Mouse (Mus musculus): ENCODE measurements around the gene Bud13.

The Bud13 gene

DNA sequence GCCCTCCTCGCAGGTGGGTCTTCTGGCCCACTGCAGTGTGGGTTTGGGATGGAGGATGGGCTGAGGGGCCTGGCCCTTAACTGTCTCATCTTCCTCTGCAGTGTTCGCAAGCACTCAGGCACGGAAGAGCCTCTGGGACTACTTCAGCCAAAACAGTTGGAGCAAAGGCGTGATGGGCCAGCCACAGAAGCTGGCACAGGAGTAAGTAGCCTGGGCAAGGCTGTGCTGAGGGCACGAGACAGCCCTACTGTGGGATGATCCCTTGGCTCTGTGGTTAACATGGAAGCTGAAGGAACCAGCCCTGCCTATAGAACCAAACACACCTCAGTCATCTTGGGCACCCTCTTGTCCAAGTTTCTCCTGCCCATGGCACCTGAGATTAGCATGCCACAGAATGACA lies 13.7 kb upstream of the Bud13 start:
- POLR2A ChIA-PET, result interaction anchor here in 3 of 4 experiments (0.9 to 2.2 kb wide), 12 partner anchors 9 to 48 kb away, joined by 3 to 10 read pairs (median 4); partner anchors contain the start of gene Bud13 (in 3 of the 3)

DNA sequence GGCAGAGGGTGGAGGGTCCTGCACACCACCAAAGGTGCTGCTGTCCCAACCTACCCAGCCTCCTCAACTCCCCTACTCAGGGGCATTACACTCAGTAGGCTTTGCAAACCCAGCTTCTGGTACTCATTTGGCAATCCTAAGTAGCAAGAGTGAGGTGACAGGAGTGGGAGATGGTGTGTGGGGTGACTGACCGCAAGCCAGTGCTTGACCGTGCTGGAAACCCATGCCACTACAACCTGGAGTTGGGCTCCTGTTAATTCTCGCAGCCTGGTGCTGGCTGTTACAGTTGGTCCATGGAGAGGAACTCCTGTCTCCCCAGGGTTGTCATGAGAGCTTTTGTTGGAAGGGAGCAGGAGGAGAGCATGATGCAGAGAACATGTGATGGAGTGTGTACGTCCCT lies 12.0 kb upstream of the Bud13 start:
- POLR2A ChIA-PET, result interaction anchor here (0.5 to 2.2 kb wide), 15 partner anchors 11 to 317 kb away, joined by 3 to 10 read pairs (median 4); partner anchors contain the start of gene Bud13 (in 2 of the 4)
- CTCF ChIA-PET, result interaction anchor here (0.6 to 1.6 kb wide), 12 partner anchors 10 to 268 kb away, joined by 3 to 11 read pairs (median 4); partner anchors contain the start of gene Bud13 (in 2 of the 4)

More for the DNA sequence above, 13.7 kb upstream of the Bud13 start:
- CTCF ChIA-PET, result interaction anchor here in 3 of 4 experiments (0.9 to 2.1 kb wide), 6 partner anchors 14 to 83 kb away, joined by 3 to 10 read pairs (median 6); partner anchors contain the start of gene Bud13 (in 2 of the 3)

DNA sequence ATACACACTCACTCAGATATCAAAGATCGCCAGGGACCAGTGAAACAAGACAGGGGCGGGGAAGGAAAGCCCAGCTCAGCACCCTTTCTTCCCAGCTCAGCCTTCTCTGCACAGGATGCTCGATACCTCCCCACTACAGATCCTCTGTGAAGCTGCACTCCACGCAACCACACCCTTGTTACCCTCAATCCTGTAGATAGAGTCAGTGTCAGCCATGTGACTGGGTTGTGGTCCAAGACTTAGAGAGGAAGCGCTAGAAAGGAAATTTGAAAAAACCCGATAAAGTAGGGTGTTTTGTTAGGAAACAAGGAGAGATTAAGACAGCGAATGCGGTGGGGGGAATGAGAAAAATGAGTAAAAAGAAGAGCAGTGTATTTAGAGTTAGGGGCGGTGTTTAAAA lies 10.7 kb upstream of the Bud13 start:
- POLR2A ChIA-PET, result interaction anchor here (0.9 to 3.6 kb wide), 7 partner anchors 11 to 317 kb away, joined by 3 to 36 read pairs (median 5); partner anchors contain the start of genes Bud13 (in 3 of the 4) and Sidt2 (in 1 of the 4)
- CTCF ChIA-PET, result interaction anchor here (0.5 to 2.7 kb wide), 14 partner anchors 10 to 365 kb away, joined by 3 to 41 read pairs (median 3); partner anchors contain the start of genes Bud13 (in 2 of the 4), Apoa1 (in 1 of the 4), Pcsk7 (in 1 of the 4) and Rnf214 (in 1 of the 4)

DNA sequence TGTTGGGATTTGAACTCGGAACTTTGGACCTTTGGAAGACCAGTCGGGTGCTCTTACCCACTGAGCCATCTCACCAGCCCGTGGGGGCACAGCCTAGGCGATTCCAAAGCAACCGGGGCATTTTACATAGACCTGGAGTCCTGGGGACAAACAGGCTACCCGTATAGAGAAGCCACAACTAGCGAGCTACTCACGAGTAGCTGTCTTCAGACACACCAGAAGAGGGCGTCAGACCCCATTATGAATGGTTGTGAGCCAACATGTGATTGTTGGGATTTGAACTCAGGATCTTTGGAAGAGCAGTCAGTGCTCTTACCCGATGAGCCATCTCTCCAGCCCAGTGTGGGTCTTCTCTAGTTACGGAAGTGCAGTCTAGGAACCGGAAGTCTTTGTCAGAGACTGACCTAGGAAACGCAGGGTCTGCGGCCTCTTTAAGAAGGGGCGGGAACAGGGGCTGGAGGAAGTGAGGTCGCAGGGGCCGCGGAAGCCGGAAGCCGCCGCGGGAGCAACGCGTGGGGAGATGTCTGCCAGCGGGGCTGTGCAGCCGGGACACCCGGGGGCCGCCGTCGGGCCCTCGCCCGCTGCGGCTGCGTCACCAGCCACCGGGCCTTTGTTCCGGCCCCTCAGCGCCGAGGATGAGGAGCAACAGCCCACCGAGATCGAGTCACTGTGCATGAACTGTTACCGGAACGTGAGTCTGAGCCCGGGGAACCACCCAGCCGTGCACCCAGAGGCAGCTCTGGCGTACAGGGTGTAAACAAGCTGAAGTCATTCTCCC lies 9.9 kb upstream of the Bud13 start, which contains the start of gene Zpr1:
Gene Zpr1, plus strand, starts transcription at position 388 of the 778 bp plus-strand sequence.
- POLR2A ChIA-PET, result interaction anchor here (0.9 to 3.6 kb wide), 10 partner anchors 10 to 317 kb away, joined by 3 to 36 read pairs (median 4); partner anchors contain the start of genes Bud13 (in 4 of the 4) and Sidt2 (in 1 of the 4)
- CTCF ChIA-PET, result interaction anchor here (0.5 to 2.7 kb wide), 17 partner anchors 10 to 852 kb away, joined by 3 to 41 read pairs (median 3); partner anchors contain the start of genes Bud13 (in 3 of the 4), Apoa1 (in 1 of the 4), Pcsk7 (in 1 of the 4) and Rnf214 (in 1 of the 4)

DNA sequence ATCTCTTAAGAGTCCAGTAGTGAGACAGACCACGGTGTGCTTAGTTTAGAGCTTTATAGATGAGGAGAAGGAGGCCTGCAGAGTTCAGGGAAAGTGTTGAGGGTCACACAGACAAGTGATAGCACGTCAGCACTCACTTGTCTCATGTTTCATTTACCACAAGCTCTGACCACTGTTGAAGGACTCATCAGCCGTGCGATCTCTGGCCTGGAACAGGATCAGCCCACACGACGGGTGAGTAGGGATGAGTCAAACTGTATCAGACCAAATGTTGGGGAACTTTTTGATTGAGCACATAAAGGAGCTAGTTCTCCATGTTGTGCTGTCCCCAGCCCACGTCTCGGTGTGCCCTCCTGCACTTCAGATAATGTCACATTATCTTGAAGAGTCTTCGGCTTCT lies 8.3 kb upstream of the Bud13 start:
- POLR2A ChIA-PET, result interaction anchor here in 3 of 4 experiments (0.6 to 3.6 kb wide), 3 partner anchors 8 to 85 kb away, joined by 10 to 36 read pairs (median 33); partner anchors contain the start of gene Bud13 (in 2 of the 3)
- CTCF ChIA-PET, result interaction anchor here in 2 of 4 experiments (0.8 to 1.7 kb wide), 2 partner anchors 8 to 9 kb away, joined by 4 read pairs; partner anchors contain the start of gene Bud13 (in 2 of the 2)

DNA sequence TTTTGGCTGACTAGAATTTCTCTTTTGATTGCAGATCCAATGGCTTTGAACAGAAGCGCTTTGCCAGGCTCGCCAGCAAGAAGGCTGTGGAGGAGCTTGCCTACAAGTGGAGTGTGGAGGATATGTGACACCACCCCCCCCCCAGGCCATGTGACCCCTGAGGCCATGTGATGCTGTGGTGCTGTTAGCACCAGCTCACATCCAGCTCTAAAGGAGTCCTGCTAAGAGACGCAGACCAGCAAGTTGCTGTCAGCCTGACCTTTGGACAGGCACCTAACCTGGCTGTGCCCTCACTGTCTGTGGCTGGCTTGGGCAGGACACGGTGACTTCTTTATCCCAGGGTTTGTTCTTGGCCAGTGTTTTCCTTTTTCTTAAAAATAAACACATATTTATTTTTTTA lies 15.6 kb downstream of the Bud13 start:
- CTCF ChIA-PET, result interaction anchor here in 2 of 4 experiments (0.9 to 2.0 kb wide), 5 partner anchors 9 to 39 kb away, joined by 3 to 9 read pairs (median 6); no protein-coding TSS in a partner anchor

DNA sequence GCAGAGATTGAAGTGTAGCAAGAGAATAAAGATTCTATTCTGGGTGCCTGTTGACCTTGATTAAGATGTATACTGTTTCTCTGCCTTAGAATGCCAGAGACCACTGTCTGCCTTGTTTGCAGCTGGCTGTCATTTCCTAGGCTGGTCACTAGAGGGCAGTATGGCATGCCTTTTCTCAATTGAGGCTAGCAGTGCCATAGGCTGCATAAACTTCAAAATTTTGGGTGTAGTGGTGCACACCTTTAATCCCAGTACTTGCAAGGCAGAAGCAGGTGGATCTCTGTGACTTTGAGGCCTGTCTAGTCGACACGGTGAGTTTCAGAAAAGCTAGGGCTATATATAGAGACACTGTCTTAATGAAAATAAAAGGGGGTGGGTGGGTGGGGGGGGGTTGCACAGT lies 19.3 kb downstream of the Bud13 start:
- ChIA-PET CTCF (interaction anchor here (0.5 to 2.2 kb wide), 40 partner anchors 9 to 1427 kb away, joined by 3 to 18 read pairs (median 4); partner anchors contain the start of genes Bud13 (in 1 of the 4) and Zpr1 (in 1 of the 4)), POLR2A (interaction anchor here in 3 of 4 experiments (0.5 to 1.8 kb wide), 7 partner anchors 12 to 310 kb away, joined by 3 to 6 read pairs (median 3); partner anchors contain the start of gene Bud13 (in 2 of the 3))

More for the DNA sequence above, 15.6 kb downstream of the Bud13 start:
- POLR2A ChIA-PET, result interaction anchor here in 3 of 4 experiments (0.6 to 2.1 kb wide), 6 partner anchors 9 to 314 kb away, joined by 3 to 7 read pairs (median 3); partner anchors contain the start of gene Bud13 (in 2 of the 3)

DNA sequence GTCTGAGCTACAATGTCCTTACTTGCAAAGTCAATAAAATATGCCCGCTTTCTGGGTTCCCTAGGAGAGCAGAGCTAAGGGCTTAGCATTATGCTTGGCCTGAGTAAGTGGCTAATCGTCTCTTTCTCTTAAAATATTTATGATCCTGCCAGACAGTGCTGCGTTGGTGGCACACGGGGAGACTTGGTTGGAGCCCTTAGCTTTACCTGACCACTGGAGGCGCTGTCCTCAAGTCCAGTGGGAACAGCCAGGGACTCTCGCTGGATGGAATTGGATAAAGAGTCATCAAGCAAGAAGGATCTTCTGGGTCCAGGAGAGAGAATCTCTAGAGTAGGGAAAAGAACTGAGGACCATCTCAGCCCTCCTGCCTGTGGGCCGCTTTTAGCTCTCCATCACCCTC lies 26.3 kb downstream of the Bud13 start:
- POLR2A ChIA-PET, result interaction anchor here in 3 of 4 experiments (0.6 to 1.7 kb wide), 13 partner anchors 9 to 1404 kb away, joined by 3 to 9 read pairs (median 4); partner anchors contain the start of genes Apoa5 (in 1 of the 3), Bud13 (in 1 of the 3) and Zpr1 (in 1 of the 3)
- CTCF ChIA-PET, result interaction anchor here (0.5 to 3.1 kb wide), 43 partner anchors 9 to 1830 kb away, joined by 3 to 32 read pairs (median 4); partner anchors contain the start of genes Bud13 (in 4 of the 4), 4931429L15Rik (in 1 of the 4) and Zpr1 (in 1 of the 4)

DNA sequence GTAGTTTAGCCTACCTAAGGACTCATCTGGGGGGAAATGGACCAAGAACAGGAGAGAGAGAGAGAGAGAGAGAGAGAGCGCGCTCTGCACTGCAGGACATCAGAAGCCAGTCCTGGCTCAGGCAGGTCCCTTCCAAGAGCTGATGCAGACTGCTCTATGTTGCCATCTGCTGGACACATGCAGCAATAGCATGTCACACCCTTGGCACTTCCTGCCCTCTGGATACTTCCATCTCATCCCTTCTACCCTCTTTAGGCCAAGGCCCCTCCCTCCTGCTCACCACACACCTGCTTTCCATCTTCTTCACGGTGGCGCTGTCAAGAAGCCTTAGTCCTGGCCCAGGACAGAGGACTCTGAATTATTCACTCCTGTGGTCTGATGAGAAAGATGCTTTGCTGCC lies 31.7 kb downstream of the Bud13 start:
- POLR2A ChIA-PET, result interaction anchor here (0.6 to 2.0 kb wide), 13 partner anchors 9 to 836 kb away, joined by 3 to 11 read pairs (median 4); partner anchors contain the start of gene Bud13 (in 1 of the 4)

DNA sequence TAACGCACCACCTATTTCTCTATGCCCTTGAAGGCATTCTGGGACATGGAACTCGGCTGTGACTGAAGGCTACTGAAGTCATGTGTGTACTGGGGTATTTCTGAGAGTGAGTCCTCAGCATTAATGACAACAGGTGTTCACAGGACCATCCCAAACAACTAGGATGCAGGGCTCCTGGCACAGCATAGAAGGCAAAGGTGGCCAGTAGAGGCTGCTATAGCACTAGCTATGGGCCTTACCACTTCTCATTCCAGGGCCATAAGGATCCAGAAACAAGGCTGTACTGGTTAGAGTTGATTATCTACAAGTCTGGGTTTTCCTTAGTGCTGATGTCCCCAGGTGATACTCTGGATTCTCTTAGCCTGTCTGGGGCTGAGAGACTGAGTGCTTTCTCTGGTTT lies 32.1 kb downstream of the Bud13 start:
- ChIA-PET POLR2A (interaction anchor here in 3 of 4 experiments (0.6 to 2.0 kb wide), 8 partner anchors 9 to 836 kb away, joined by 3 to 11 read pairs (median 4); partner anchors contain the start of gene Bud13 (in 1 of the 3)), CTCF (interaction anchor here (0.5 to 5.2 kb wide), 43 partner anchors 8 to 1702 kb away, joined by 3 to 38 read pairs (median 4); partner anchors contain the start of genes Bud13 (in 2 of the 4), Apoa1 (in 1 of the 4) and Zpr1 (in 1 of the 4))

More for the DNA sequence above, 31.7 kb downstream of the Bud13 start:
- CTCF ChIA-PET, result interaction anchor here (0.5 to 5.2 kb wide), 55 partner anchors 8 to 1885 kb away, joined by 3 to 38 read pairs (median 4); partner anchors contain the start of genes Bud13 (in 2 of the 4), Apoa1 (in 1 of the 4) and Zpr1 (in 1 of the 4)

DNA sequence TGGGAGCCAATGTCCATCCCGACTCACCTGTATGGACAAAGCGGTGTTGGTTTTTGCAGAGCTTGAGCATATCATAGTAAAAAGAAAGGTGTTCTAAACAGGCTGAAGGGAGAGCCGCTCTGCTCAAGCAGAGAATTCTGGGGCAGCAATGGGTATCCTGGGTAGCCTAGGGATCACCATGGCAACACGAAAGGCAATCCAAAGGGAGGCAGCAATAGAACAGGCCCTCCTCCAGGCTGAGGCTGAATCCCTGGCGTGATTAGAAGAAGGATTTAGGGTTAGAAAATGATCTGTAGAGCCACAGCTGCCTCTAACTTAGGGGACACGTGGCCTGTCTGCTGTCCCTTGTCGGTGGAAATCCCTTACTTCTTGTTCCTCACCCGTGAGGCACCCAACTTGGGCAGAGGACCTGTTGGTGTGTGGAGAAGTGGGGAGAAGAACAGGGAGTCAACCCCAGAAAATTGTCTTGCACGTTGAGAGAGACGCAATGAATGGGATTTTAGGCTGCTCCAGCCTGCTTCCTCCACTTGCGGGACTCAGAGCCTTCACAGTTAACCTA lies 33.1 kb downstream of the Bud13 start:
- CTCF ChIA-PET, result interaction anchor here in 3 of 4 experiments (0.6 to 5.2 kb wide), 8 partner anchors 11 to 874 kb away, joined by 3 to 38 read pairs (median 4); partner anchors contain the start of genes Pcsk7 (in 1 of the 3), Rnf214 (in 1 of the 3) and Sidt2 (in 1 of the 3)
- POLR2A ChIA-PET, result interaction anchor here in 1 of 4 experiments (1.6 kb wide), 1 partner anchor 8 kb away, joined by 4 read pairs; no protein-coding TSS in a partner anchor

DNA sequence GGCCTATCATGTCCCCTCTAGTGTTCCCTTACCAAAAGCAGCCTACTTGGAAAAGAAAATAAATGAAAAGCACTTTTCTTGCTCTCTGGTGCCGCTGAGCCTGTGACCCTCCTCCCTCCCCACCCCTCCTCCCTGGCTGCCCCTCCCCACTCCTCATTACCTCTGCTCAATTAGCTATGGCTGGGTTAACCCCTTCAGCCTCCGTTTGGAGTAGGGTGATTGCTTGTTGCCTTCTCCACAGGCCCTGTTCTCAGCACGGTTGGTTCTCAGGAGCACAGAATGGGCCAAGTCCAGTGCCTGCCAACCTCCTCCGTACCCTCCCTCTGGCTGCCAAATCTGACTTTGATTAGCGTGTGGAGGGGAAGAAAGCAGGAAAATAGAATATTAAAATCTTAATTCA lies 33.6 kb downstream of the Bud13 start:
- CTCF ChIA-PET, result interaction anchor here in 3 of 4 experiments (0.9 to 1.7 kb wide), 4 partner anchors 14 to 410 kb away, joined by 3 to 6 read pairs (median 4); partner anchors contain the start of genes Pcsk7 (in 1 of the 3), Rnf214 (in 1 of the 3) and Sidt2 (in 1 of the 3)
- POLR2A ChIA-PET, result no interaction called here

DNA sequence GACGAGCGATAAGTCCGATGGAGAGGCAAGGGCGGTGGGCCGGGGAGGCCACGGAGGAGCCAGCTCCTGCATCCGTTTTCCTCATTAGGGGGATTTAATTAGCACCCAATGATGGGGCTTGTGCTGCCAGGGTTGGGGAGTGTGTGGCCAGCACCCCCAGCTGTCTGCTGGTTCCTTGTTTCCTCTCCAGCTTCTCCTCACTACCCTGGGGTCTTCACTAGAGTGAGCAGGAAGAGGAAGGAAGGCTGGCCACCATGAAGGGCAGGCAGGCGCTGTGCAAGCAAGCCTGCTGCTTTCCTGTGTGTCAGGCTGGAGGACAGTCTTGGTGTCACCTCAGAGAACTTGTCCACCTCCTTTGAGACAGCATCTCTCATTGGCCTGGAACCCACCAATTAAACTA lies 34.1 kb downstream of the Bud13 start:
- ChIA-PET CTCF (interaction anchor here in 3 of 4 experiments (0.6 to 1.7 kb wide), 4 partner anchors 13 to 362 kb away, joined by 3 to 6 read pairs (median 4); partner anchors contain the start of gene Sidt2 (in 1 of the 3)), POLR2A (interaction anchor here in 1 of 4 experiments (0.7 kb wide), 1 partner anchor 13 kb away, joined by 3 read pairs; no protein-coding TSS in a partner anchor)

DNA sequence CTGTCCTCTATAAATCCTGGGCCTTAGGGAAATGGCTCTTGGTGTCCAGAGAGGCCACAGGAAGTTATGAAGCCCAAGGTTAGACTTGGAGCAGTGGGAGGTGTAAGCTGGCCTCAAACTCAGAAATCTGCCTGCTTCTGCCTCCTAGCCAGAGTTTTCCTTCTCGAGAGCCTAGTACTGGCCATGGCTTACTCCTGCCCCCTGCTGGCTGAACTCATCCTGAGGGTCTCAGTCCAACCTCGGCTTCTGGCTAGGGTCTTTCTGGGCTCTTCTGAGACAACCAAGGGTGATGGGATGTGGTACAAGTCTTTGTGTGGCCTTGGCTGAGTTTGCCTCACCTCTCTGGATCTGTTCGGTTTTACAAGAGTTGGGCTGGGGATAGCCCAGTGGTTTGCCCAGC lies 35.1 kb downstream of the Bud13 start:
- POLR2A ChIA-PET, result no interaction called here
- CTCF ChIA-PET, result interaction anchor here in 2 of 4 experiments (0.6 to 1.7 kb wide), 8 partner anchors 9 to 133 kb away, joined by 3 to 9 read pairs (median 4); no protein-coding TSS in a partner anchor

DNA sequence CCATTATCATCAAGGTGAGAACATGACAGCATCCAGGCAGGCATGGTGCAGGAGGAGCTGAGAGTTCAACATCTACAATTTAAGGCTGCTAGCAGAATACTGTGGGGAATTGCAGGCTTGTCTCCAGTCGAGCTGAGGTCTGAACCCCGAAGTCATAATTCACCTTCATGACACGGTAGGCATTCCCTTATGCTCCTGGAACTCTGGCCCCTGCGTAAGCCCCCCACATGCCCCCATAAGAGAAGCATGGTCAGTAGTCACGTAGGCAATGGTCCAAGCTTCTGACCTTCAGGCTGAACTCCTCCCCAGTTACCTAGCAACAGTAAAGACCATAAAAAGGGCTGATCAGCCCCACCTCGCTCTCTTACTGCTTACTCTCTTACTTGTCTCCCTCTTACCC lies 37.1 kb downstream of the Bud13 start, which contains the start of gene 4931429L15Rik:
Gene 4931429L15Rik, minus strand, starts transcription at position 101 of the 400 bp plus-strand sequence.
- ChIA-PET POLR2A (interaction anchor here in 1 of 4 experiments (1.3 kb wide), 1 partner anchor 13 kb away, joined by 4 read pairs; no protein-coding TSS in a partner anchor), CTCF (interaction anchor here in 3 of 4 experiments (0.6 to 2.2 kb wide), 3 partner anchors 10 to 18 kb away, joined by 3 to 6 read pairs (median 3); no protein-coding TSS in a partner anchor)

DNA sequence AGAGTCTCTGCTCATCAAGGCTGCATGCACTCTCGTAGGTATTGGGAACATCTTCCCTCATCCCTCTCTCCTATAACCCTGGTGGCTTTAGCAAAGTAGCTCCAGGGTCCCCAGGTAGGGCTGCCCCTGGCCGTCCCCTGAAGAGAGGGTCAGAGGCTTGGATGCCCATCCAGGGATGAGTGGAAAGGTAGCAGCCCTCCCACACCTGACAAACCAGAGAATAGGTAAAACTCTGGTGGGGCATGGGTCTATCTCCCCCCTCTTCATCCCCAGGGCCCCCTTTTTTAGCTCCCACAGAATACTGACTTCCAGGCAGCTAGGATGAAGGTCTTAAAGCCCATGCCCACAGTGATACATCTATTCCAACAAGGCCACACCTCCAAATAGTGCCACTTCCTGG lies 37.7 kb downstream of the Bud13 start:
- ChIA-PET CTCF (interaction anchor here in 3 of 4 experiments (0.6 to 2.2 kb wide), 6 partner anchors 9 to 19 kb away, joined by 3 to 6 read pairs (median 3); no protein-coding TSS in a partner anchor), POLR2A (interaction anchor here in 1 of 4 experiments (1.3 to 1.6 kb wide), 3 partner anchors 10 to 19 kb away, joined by 4 to 5 read pairs (median 4); no protein-coding TSS in a partner anchor)
